Mouse (Mus musculus): ENCODE results near the gene Tor4a.

- TF ChIP-seq POLR2A (IDR thresholded peaks at IDR 0.05; ENCODE audit: low read depth, low read length) (no peak), USF2 (conservative IDR thresholded peaks at IDR 0.05; ENCODE audit: low read depth, low read length) (no peak), CTCF (conservative IDR thresholded peaks at IDR 0.05 in 1 of 2, IDR thresholded peaks at IDR 0.05 in 1 of 2; ENCODE audit: low read depth in 2 of 2, low read length in 2 of 2) (no peak), NELFE (IDR thresholded peaks at IDR 0.05; ENCODE audit: low read depth, low read length) (no peak), UBTF (IDR thresholded peaks at IDR 0.05; ENCODE audit: low read depth, low read length) (no peak)
Observed at GRCm38 (mm10) chr2:25171769-25172153, 24.9 kb downstream of the Tor4a start.
